Mouse (Mus musculus): ENCODE measurements around the gene Olfr1469. TPM values are rescaled to one million over a fixed set of nuclear protein-coding genes. Genes with fewer than 3 reads are reported as not detected.
"Not testable (repeated sequence)": the region's sequence is repeated elsewhere in the genome, so short reads cannot be mapped to it uniquely, and the experiment has no call there.

The Olfr1469 gene
- not detected in 2 replicates for polyA plus RNA-seq (2015; fragmentation: Nextera tagmentation; extraction: Ambion mirVana)

DNA sequence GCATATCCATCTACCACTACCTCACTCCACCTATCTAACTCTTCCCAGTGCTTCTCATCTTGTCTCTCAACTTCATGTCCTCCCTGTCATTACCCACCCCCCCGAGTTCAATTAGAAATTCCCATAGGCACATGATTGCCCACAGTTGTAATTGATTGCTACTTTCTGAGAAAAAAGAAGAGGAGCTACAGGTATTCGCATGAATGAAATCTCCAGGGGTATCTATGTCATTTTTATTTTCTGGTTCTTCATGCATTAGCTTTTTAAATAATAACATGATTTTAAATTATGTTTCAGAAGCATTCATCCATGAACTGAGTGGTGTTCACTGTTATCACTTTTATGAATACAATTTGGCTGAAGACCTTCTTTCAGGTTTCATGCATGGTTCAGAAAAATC lies at the start of gene Olfr1469:
TSS of gene Olfr1469 (plus strand) at position 301 of the 400 bp plus-strand sequence.
- no peak within 1 kb of the TSS for H3K27ac ChIP-seq
- ATAC-seq (ENCODE audit: low FRiP score): no peak
- no peaks in the 10 kb centered on the region for H3K27me3 ChIP-seq
- H3K4me1 ChIP-seq (replicated peaks): no peaks in the 10 kb centered on the region
- H3K4me3 ChIP-seq: no peak within 1 kb of the TSS
- H3K4me2 ChIP-seq: no peak within 1 kb of the TSS
- no peak within 1 kb of the TSS for H3K9ac ChIP-seq
- H3K36me3 ChIP-seq: no peaks in the 10 kb centered on the region
- WGBS: 82% methylated on average over 2 of the region's 2 CpGs
- 0 out of 2 replicates have a peak, but pooled peaks cover 8% of the 10 kb centered on the region for H3K9me3 ChIP-seq

DNA sequence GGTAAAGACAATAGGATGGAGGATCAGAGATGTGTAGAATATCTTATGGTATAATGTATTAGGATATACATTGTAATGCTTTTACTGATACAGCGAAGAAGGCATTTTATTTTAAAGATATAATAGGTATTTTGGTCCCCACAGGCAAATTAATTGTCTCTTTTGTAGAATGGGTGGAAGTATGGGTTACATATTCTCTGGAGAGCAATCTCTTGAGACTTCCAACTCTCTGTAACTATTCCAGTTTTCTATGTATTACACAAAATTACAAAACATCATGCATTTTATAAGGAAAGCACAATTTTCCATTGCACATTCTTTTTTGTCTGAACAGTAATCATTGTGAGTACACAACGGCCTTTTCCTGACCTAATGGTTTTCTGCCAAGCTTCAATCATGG lies 45.7 kb upstream of the Olfr1469 start, which contains the start of gene Olfr1467:
TSS of gene Olfr1467 (plus strand) at position 301 of the 400 bp plus-strand sequence.
- 66% methylated on average over 2 of the region's 2 CpGs for WGBS
- ATAC-seq (ENCODE audit: low FRiP score): no peak

DNA sequence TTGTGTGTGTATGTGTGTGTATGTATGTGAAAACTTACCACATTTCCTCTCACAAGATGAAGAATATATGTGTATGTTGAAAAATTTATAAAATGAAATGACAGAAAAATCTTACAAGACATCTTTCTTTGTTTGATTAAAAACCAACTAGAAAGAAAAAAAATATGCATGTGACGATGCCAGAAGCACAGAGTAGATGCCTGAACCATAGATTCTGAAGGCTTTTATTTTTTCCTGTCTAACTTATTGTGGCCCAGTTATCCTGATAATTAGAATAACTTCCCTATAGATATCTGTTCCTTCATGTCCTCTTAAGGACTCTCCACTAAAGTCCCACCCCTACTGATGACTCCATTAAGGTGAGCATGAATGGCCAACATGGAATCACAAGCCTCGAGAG lies 35.5 kb downstream of the Olfr1469 start, which contains the start of gene Olfr1471:
TSS of gene Olfr1471 (plus strand) at position 301 of the 400 bp plus-strand sequence.
- H3K9ac ChIP-seq; H3K36me3 ChIP-seq; ATAC-seq (ENCODE audit: low FRiP score); H3K4me2 ChIP-seq; H3K27ac ChIP-seq; H3K27me3 ChIP-seq; H3K4me3 ChIP-seq; H3K4me1 ChIP-seq (replicated peaks): not testable (repeated sequence)
- peaks cover 13% of the 10 kb centered on the region; the same call in 1 of the 2 replicates for H3K9me3 ChIP-seq
- 67% methylated on average over 2 of the region's 2 CpGs for WGBS

More for the DNA sequence above, 45.7 kb upstream of the Olfr1469 start, which contains the start of gene Olfr1467:
- Histone ChIP-seq H3K4me3 (no peak within 1 kb of the TSS), H3K9me3 (peaks cover 15% of the 10 kb centered on the region), H3K27me3 (no peaks in the 10 kb centered on the region), H3K36me3 (no peaks in the 10 kb centered on the region), H3K27ac (no peak within 1 kb of the TSS), H3K4me1 (replicated peaks) (no peaks in the 10 kb centered on the region), H3K4me2 (no peak within 1 kb of the TSS), H3K9ac (no peak within 1 kb of the TSS)

DNA sequence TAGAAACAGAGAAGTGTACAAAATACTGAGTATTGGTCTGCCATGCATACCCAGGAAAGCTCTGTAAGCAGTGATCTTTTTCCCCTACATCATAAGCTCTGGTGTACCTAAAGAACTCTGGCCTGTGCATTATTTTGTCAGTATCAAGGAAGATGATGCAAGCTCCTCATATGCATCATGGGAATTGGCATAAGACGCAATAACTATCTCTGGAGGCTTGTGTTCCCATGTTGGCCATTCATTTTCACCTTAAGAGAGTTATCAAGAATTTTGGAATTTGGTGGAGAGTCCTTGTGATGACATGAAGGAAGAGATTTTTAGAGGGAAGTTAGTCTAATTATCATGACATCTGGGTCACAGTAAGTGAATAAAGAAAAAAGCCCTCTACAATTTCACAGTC lies 48.3 kb downstream of the Olfr1469 start, which contains the start of gene Olfr1472:
TSS of gene Olfr1472 (minus strand) at position 101 of the 400 bp plus-strand sequence.
- WGBS: 90% methylated on average over 1 of the region's 1 CpGs
- no peak for ATAC-seq (ENCODE audit: low FRiP score)
- H3K4me3 ChIP-seq: no peak within 1 kb of the TSS

More for the DNA sequence above, 48.3 kb downstream of the Olfr1469 start, which contains the start of gene Olfr1472:
- Histone ChIP-seq H3K4me2 (no peak within 1 kb of the TSS), H3K9ac (no peak within 1 kb of the TSS), H3K4me1 (replicated peaks) (no peaks in the 10 kb centered on the region), H3K36me3 (no peaks in the 10 kb centered on the region), H3K27me3 (no peaks in the 10 kb centered on the region), H3K9me3 (0 out of 2 replicates have a peak, but pooled peaks cover 11% of the 10 kb centered on the region), H3K27ac (no peak within 1 kb of the TSS)

Other genes starting within 250 kb of the Olfr1469 start
- gene Olfr1461, start 244.8 kb upstream of the Olfr1469 start, polyA plus RNA-seq (2015; fragmentation: Nextera tagmentation; extraction: Ambion mirVana): not detected in 2 replicates
- gene Olfr1462, start 222.1 kb upstream of the Olfr1469 start, polyA plus RNA-seq (2015; fragmentation: Nextera tagmentation; extraction: Ambion mirVana): not detected in 2 replicates
- gene Olfr1463, start 176.5 kb upstream of the Olfr1469 start, polyA plus RNA-seq (2015; fragmentation: Nextera tagmentation; extraction: Ambion mirVana): not detected in 2 replicates
- gene Olfr1465, start 92.3 kb upstream of the Olfr1469 start, polyA plus RNA-seq (2015; fragmentation: Nextera tagmentation; extraction: Ambion mirVana): not detected in 2 replicates
- gene Olfr1466, start 69.0 kb upstream of the Olfr1469 start, polyA plus RNA-seq (2015; fragmentation: Nextera tagmentation; extraction: Ambion mirVana): not detected in 2 replicates
- not detected in 2 replicates for gene Olfr1467, start 45.6 kb upstream of the Olfr1469 start, polyA plus RNA-seq (2015; fragmentation: Nextera tagmentation; extraction: Ambion mirVana)
- not detected in 2 replicates for gene Olfr1471, start 35.6 kb downstream of the Olfr1469 start, polyA plus RNA-seq (2015; fragmentation: Nextera tagmentation; extraction: Ambion mirVana)
- not detected in 2 replicates for gene Olfr1472, start 48.2 kb downstream of the Olfr1469 start, polyA plus RNA-seq (2015; fragmentation: Nextera tagmentation; extraction: Ambion mirVana)
- not detected in 2 replicates for gene Olfr1474, start 61.7 kb downstream of the Olfr1469 start, polyA plus RNA-seq (2015; fragmentation: Nextera tagmentation; extraction: Ambion mirVana)
- gene Olfr1475, start 72.3 kb downstream of the Olfr1469 start, polyA plus RNA-seq (2015; fragmentation: Nextera tagmentation; extraction: Ambion mirVana): not detected in 2 replicates
- gene Olfr1477, start 92.7 kb downstream of the Olfr1469 start, polyA plus RNA-seq (2015; fragmentation: Nextera tagmentation; extraction: Ambion mirVana): not detected in 2 replicates
- not detected in 2 replicates for gene Olfr1480, start 120.1 kb downstream of the Olfr1469 start, polyA plus RNA-seq (2015; fragmentation: Nextera tagmentation; extraction: Ambion mirVana)
- not detected in 2 replicates for gene Olfr1484, start 175.7 kb downstream of the Olfr1469 start, polyA plus RNA-seq (2015; fragmentation: Nextera tagmentation; extraction: Ambion mirVana)
- gene Olfr1487, start 209.5 kb downstream of the Olfr1469 start, polyA plus RNA-seq (2015; fragmentation: Nextera tagmentation; extraction: Ambion mirVana): not detected in 2 replicates
- not detected in 2 replicates for gene Olfr1489, start 223.8 kb downstream of the Olfr1469 start, polyA plus RNA-seq (2015; fragmentation: Nextera tagmentation; extraction: Ambion mirVana)
- gene Olfr1490, start 243.2 kb downstream of the Olfr1469 start, polyA plus RNA-seq (2015; fragmentation: Nextera tagmentation; extraction: Ambion mirVana): not detected in 2 replicates

Measured in hindbrain, embryonic 13.5 days (tissue).